Mouse (Mus musculus) embryonic facial prominence, embryonic 14.5 days (tissue): ENCODE measurements at regions not wholly inside any gene's neighbourhood (a gene's known extent, or its start where the extent isn't known, plus 50 kb on each side); places are given as distances from the start of the nearest gene placed in this dataset.
A peak's percentile ranks its signal among the peaks of the same experiment; 100 is the strongest.

ENCODE experiments used
- ATAC-seq: fragments of 200-750 bp; cut with Nextera tagmentation; 2 replicates; pipeline ENCODE4 v1.8.0; 2017; ENCODE audit warnings: low read depth, moderate number of reproducible peaks, moderate TSS enrichment
- DNase-seq: peaks from one replicate; pipeline ENCODE4 v3.0.0-alpha.2; 2015; ENCODE audit warnings: low spot score
- H3K27ac ChIP-seq: fragments of 300-500 bp; sonication (generic); replicated peaks from 2 replicates; pipeline ENCODE4 v1.5.1; 2014; ENCODE audit warnings: low read depth, mild to moderate bottlenecking, low read length, moderate library complexity
- H3K27me3 ChIP-seq: fragments of 300-500 bp; sonication (generic); replicated peaks from 2 replicates; pipeline ENCODE4 v1.6.1; 2014; ENCODE audit warnings: low read length; ENCODE audit not compliant: control insufficient read depth, insufficient read depth
- H3K36me3 ChIP-seq: fragments of 300-500 bp; sonication (generic); 2 replicates; pipeline ENCODE4 v1.6.1; 2014; ENCODE audit warnings: low read length, mixed read lengths; ENCODE audit not compliant: control insufficient read depth, insufficient read depth
- H3K4me1 ChIP-seq: fragments of 300-500 bp; sonication (generic); 2 replicates; pipeline ENCODE4 v1.6.1; 2014; ENCODE audit warnings: antibody characterized with exemption, low read length; ENCODE audit not compliant: control insufficient read depth, insufficient read depth
- H3K4me2 ChIP-seq: fragments of 300-500 bp; sonication (generic); 2 replicates; pipeline ENCODE4 v1.6.1; 2014; ENCODE audit warnings: low read depth, mild to moderate bottlenecking, low read length, moderate library complexity, mixed read lengths
- H3K4me3 ChIP-seq: fragments of 300-500 bp; sonication (generic); 2 replicates; pipeline ENCODE4 v1.5.1; 2014; ENCODE audit warnings: low read depth, mild to moderate bottlenecking, low read length
- H3K9ac ChIP-seq: fragments of 300-500 bp; sonication (generic); 2 replicates; pipeline ENCODE4 v1.6.1; 2014; ENCODE audit warnings: low read depth, mild to moderate bottlenecking, low read length, moderate library complexity, mixed read lengths
- H3K9me3 ChIP-seq: fragments of 300-500 bp; sonication (generic); 2 replicates; pipeline ENCODE4 v1.6.1; 2016; ENCODE audit warnings: low read length; ENCODE audit not compliant: control insufficient read depth
- WGBS: fragments of 180-500 bp; shearing (Covaris S2); extraction: QIAGEN DNeasy Blood & Tissue Kit; methylation state at CpG from one replicate; pipeline ENCODE4 v1.1.7; 2014; 5-methylcytosine and 5-hydroxymethylcytosine counted together

- Histone ChIP-seq H3K27me3 (no peaks in the 10 kb centered on the region), H3K4me1 (no peaks in the 10 kb centered on the region), H3K4me3 (no peak overlapping the region), H3K9me3 (no peaks in the 10 kb centered on the region), H3K9ac (no peak overlapping the region), H3K36me3 (no peaks in the 10 kb centered on the region), H3K4me2 (no peak overlapping the region), H3K27ac (no peak overlapping the region)
- DNase-seq (no peak), ATAC-seq (no peak)
- WGBS: 67% methylated on average over 1 of the region's 1 CpGs
These were observed 220.2 kb upstream of the 4921530L21Rik start for GRCm38 (mm10) chr14:95660862-95661261.

GRCm38 (mm10) chr14:95661416-95661815 lies 219.6 kb upstream of the 4921530L21Rik start:
- H3K36me3 ChIP-seq: no peaks in the 10 kb centered on the region
- no peak overlapping the region for H3K27ac ChIP-seq
- H3K4me1 ChIP-seq: no peaks in the 10 kb centered on the region
- DNase-seq: no peak
- H3K9me3 ChIP-seq: no peaks in the 10 kb centered on the region
- no peak overlapping the region for H3K4me2 ChIP-seq
- H3K9ac ChIP-seq: no peak overlapping the region
- WGBS: 75% methylated on average over 3 of the region's 3 CpGs
- no peak for ATAC-seq
- no peaks in the 10 kb centered on the region for H3K27me3 ChIP-seq
- H3K4me3 ChIP-seq: no peak overlapping the region

GRCm38 (mm10) chr14:95687448-95687847 lies 193.6 kb upstream of the 4921530L21Rik start:
- H3K4me3 ChIP-seq: no peak overlapping the region
- no peak overlapping the region for H3K4me2 ChIP-seq
- ATAC-seq (no peak), DNase-seq (no peak)
- H3K9me3 ChIP-seq: no peaks in the 10 kb centered on the region
- H3K4me1 ChIP-seq: no peaks in the 10 kb centered on the region
- H3K27ac ChIP-seq: no peak overlapping the region
- H3K9ac ChIP-seq: no peak overlapping the region
- H3K36me3 ChIP-seq: no peaks in the 10 kb centered on the region
- WGBS: 68% methylated on average over 1 of the region's 1 CpGs
- H3K27me3 ChIP-seq: no peaks in the 10 kb centered on the region

GRCm38 (mm10) chr14:95688611-95689010 lies 192.4 kb upstream of the 4921530L21Rik start:
- H3K27me3 ChIP-seq: no peaks in the 10 kb centered on the region
- H3K4me2 ChIP-seq: no peak overlapping the region
- no peak overlapping the region for H3K4me3 ChIP-seq
- H3K9ac ChIP-seq: no peak overlapping the region
- DNase-seq: no peak
- H3K4me1 ChIP-seq: no peaks in the 10 kb centered on the region
- H3K27ac ChIP-seq: no peak overlapping the region
- no peaks in the 10 kb centered on the region for H3K9me3 ChIP-seq
- ATAC-seq: no peak
- no peaks in the 10 kb centered on the region for H3K36me3 ChIP-seq

- no peaks in the 10 kb centered on the region for H3K4me1 ChIP-seq
- H3K36me3 ChIP-seq: no peaks in the 10 kb centered on the region
- H3K27ac ChIP-seq: no peak overlapping the region
- no peak overlapping the region for H3K4me3 ChIP-seq
- no peak for DNase-seq
- ATAC-seq: no peak
- no peaks in the 10 kb centered on the region for H3K9me3 ChIP-seq
- no peaks in the 10 kb centered on the region for H3K27me3 ChIP-seq
- no peak overlapping the region for H3K9ac ChIP-seq
- no peak overlapping the region for H3K4me2 ChIP-seq
These were observed 155.0 kb upstream of the 4921530L21Rik start for GRCm38 (mm10) chr14:95726082-95726481.

GRCm38 (mm10) chr14:95775737-95776136 lies 105.3 kb upstream of the 4921530L21Rik start:
- no peak overlapping the region for H3K9ac ChIP-seq
- peaks cover 5% of the 10 kb centered on the region; the same call in 1 of the 2 replicates for H3K4me1 ChIP-seq
- H3K27me3 ChIP-seq: no peaks in the 10 kb centered on the region
- no peak overlapping the region for H3K4me2 ChIP-seq
- 39% methylated on average over 2 of the region's 2 CpGs for whole genome bisulfite sequencing
- ATAC-seq (0 out of 2 replicates have a peak, but pooled peaks have one; percentile 67), DNase-seq (peak; percentile 56)
- no peak overlapping the region for H3K4me3 ChIP-seq
- no peaks in the 10 kb centered on the region for H3K9me3 ChIP-seq
- no peaks in the 10 kb centered on the region for H3K36me3 ChIP-seq
- no peak overlapping the region for H3K27ac ChIP-seq

GRCm38 (mm10) chr14:95777439-95777838 lies 103.6 kb upstream of the 4921530L21Rik start:
- Histone ChIP-seq H3K4me1 (peaks cover 5% of the 10 kb centered on the region; the same call in 1 of the 2 replicates), H3K4me2 (no peak overlapping the region), H3K9ac (no peak overlapping the region), H3K4me3 (no peak overlapping the region), H3K9me3 (no peaks in the 10 kb centered on the region), H3K36me3 (no peaks in the 10 kb centered on the region), H3K27ac (no peak overlapping the region), H3K27me3 (no peaks in the 10 kb centered on the region)
- ATAC-seq (no peak), DNase-seq (peak; percentile 20)
